Mouse (Mus musculus) liver, adult 2 months (tissue): ENCODE measurements around the gene Myo16. TPM values are rescaled to one million over a fixed set of nuclear protein-coding genes. Genes with fewer than 3 reads are reported as not detected.

ENCODE experiments used
- DNase-seq: peaks from one replicate; pipeline ENCODE4 v3.0.0-alpha.2; 2011; ENCODE audit warnings: low read depth, low spot score; ENCODE audit errors: extremely low read depth
- H3K27ac ChIP-seq: fragments of 200-500 bp; replicated peaks from 2 replicates; pipeline ENCODE4 v1.5.1; 2012; ENCODE audit warnings: low read depth, mild to moderate bottlenecking, control low read depth, inconsistent platforms, low read length; ENCODE audit not compliant: insufficient read depth
- H3K27me3 ChIP-seq: fragments of 200-500 bp; 2 replicates; pipeline ENCODE4 v1.6.1; 2012; ENCODE audit warnings: mild to moderate bottlenecking, moderate library complexity, low read length, inconsistent platforms; ENCODE audit not compliant: control insufficient read depth, insufficient read depth
- H3K36me3 ChIP-seq: fragments of 200-500 bp; 2 replicates; pipeline ENCODE4 v1.6.1; 2012; ENCODE audit warnings: low read length, inconsistent platforms; ENCODE audit not compliant: control insufficient read depth, insufficient read depth
- H3K4me1 ChIP-seq: fragments of 200-500 bp; 2 replicates; pipeline ENCODE4 v1.6.1; 2011; ENCODE audit warnings: low read length; ENCODE audit not compliant: control insufficient read depth, insufficient read depth
- H3K4me3 ChIP-seq: fragments of 200-500 bp; 2 replicates; pipeline ENCODE4 v1.5.1; 2011; ENCODE audit warnings: low read depth, mild to moderate bottlenecking, control low read depth, low read length, moderate library complexity; ENCODE audit not compliant: insufficient read depth
- H3K79me2 ChIP-seq: fragments of 200-500 bp; 2 replicates; pipeline ENCODE4 v1.6.1; 2012; ENCODE audit warnings: inconsistent platforms, mild to moderate bottlenecking, low read length, moderate library complexity; ENCODE audit not compliant: control insufficient read depth, insufficient read depth
- H3K9ac ChIP-seq: fragments of 200-500 bp; 2 replicates; pipeline ENCODE4 v1.6.1; 2012; ENCODE audit warnings: low read depth, mild to moderate bottlenecking, control low read depth, inconsistent platforms, low read length
- CTCF ChIP-seq: fragments of 200-500 bp; IDR thresholded peaks from 2 replicates; pipeline ENCODE4 v1.5.1; 2011; ENCODE audit warnings: low read depth, low read length, control low read depth
- POLR2A ChIP-seq: fragments of 200-500 bp; IDR thresholded peaks from 2 replicates; pipeline ENCODE4 v1.6.1; 2011; ENCODE audit warnings: low read length, control low read depth; ENCODE audit not compliant: insufficient read depth; ENCODE audit errors: extremely low read depth
- whole genome bisulfite sequencing: fragments of 180-500 bp; shearing (Covaris S2); methylation state at CpG from one replicate; pipeline ENCODE4 v1.1.7; 2018; 5-methylcytosine and 5-hydroxymethylcytosine counted together
- polyA plus RNA-seq: library from polyadenylated mRNA; depleted of rRNA; stranded (reverse); fragments of >200 nt; gene quantifications from 2 replicates; pipeline ENCODE4 v1.2.3, GENCODE M21; 2012
- total RNA-seq: library from RNA; depleted of rRNA; stranded (reverse); fragments of >200 nt; gene quantifications from 2 replicates; pipeline ENCODE4 v1.2.3, GENCODE M21; 2014

Gene Myo16
- total and polyA plus RNA-seq, 2 experiments: not detected

DNA sequence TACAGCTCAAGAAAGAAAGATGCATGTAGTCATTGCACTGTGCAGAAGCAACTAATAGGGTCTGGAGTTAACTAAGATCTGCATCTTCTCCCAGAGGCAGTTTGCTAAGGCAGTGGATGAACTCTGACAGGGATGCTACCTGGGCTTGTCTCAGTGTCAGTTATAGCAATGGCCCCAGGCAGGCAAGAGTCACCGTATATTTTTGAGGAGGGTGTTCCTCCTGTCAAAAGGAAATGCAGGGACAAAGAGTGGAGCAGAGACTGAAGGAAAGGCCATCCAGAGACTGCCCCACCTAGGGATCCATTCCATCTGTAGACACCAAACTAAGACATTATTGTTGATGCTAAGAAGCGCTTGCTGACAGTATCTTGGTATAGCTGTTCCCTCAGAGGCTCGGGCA is 7.4 kb downstream of the Myo16 start:
- Histone ChIP-seq H3K4me1 (no peaks in the 10 kb centered on the region), H3K9ac (no peak overlapping the region), H3K27ac (no peak overlapping the region), H3K27me3 (no peaks in the 10 kb centered on the region), H3K36me3 (no peaks in the 10 kb centered on the region), H3K4me3 (no peak overlapping the region), H3K79me2 (no peaks in the 10 kb centered on the region)
- 92% methylated on average over 3 of the region's 3 CpGs for WGBS
- no peak for TF ChIP-seq POLR2A
- no peak for TF ChIP-seq CTCF
- DNase-seq: no peak

DNA sequence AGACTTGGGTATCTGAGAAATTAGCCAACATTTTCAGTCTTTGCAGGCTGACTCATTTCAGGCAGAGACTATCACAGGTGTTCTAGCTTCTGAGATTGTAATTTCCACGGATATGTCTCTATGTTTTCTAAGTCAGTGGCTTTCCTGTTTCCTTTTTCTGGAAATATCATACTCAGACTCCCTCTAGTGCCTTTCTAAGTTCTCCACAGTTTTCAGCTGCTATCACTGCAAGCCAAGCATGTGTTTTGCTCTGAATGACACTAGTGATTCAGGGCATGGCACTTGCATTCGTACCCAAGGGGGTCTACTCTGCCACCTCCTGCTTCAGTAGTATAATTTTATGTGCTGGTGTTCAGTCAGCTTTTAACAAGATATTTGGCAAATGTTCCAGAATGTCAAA is 11.2 kb downstream of the Myo16 start:
- TF ChIP-seq POLR2A: no peak
- no peak for TF ChIP-seq CTCF
- H3K27ac ChIP-seq: no peak overlapping the region
- DNase-seq: no peak
- H3K79me2 ChIP-seq: no peaks in the 10 kb centered on the region
- H3K36me3 ChIP-seq: no peaks in the 10 kb centered on the region
- H3K9ac ChIP-seq: no peak overlapping the region
- H3K27me3 ChIP-seq: no peaks in the 10 kb centered on the region
- H3K4me1 ChIP-seq: no peaks in the 10 kb centered on the region
- WGBS: 57% methylated on average over 2 of the region's 2 CpGs
- no peak overlapping the region for H3K4me3 ChIP-seq

DNA sequence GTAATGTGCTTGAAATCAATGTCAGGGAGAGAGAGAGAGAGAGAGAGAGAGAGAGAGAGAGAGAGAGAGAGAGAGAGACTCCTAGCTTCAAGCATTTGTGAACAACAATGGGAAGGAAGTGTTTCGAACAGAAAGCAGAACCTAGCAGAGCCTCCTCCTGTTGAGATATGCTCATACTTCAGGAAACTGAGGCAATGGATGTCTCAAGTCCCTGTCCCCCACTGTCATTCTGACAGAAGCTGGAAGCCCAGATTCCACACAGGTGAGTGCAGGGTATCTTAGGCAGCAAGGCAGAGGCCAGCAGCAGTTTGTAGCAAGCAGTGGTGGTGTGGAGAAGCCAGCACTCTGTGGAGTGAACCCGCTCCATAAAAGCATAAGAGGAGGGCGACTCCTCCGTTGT is 14.6 kb downstream of the Myo16 start:
- WGBS: 79% methylated on average over 4 of the region's 4 CpGs
- H3K4me1 ChIP-seq: no peaks in the 10 kb centered on the region
- H3K4me3 ChIP-seq: no peak overlapping the region
- DNase-seq: no peak
- H3K27ac ChIP-seq: no peak overlapping the region
- H3K79me2 ChIP-seq: no peaks in the 10 kb centered on the region
- no peaks in the 10 kb centered on the region for H3K36me3 ChIP-seq
- H3K9ac ChIP-seq: no peak overlapping the region
- TF ChIP-seq POLR2A: no peak
- TF ChIP-seq CTCF: no peak
- no peaks in the 10 kb centered on the region for H3K27me3 ChIP-seq

DNA sequence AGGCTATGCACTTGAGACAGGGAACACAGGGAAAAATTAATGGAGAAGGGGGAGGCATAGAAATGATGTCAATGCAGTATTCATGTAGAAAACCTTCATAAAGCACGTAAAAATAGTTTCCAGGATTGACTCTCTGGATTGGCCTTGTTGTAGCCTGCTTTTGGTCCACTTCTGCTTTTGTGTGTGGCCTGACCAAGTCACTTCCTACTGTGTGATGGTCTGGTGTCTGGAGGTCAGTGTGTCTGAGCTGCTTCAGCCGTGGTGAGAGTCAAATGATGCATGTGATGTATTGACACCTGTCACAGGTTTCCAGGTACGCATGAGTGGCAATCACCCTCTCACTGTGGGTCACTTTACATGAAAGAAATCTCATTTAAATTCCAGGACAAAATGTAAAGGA is 16.2 kb downstream of the Myo16 start:
- WGBS: 69% methylated on average over 3 of the region's 3 CpGs

DNA sequence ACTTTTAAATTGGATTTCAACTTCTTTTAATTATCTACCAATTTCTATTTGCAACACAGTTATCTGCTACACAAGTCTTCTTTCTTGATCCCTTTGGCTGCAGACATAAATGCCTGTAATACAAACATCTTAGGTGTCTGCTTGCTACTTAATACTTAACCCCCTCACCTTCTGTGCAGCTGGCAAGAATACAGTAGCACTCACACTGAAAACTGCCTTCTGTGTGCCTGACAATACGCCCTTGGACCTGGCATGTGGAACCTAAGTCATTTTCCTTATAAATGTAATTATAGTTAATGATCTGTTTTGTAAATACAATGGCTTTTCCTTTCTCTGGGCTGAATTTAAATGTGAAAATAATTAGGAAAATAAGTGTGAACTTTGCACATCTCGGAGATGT is 17.6 kb downstream of the Myo16 start:
- Histone ChIP-seq H3K36me3 (no peaks in the 10 kb centered on the region), H3K27ac (no peak overlapping the region), H3K4me1 (no peaks in the 10 kb centered on the region), H3K79me2 (no peaks in the 10 kb centered on the region), H3K4me3 (no peak overlapping the region), H3K9ac (no peak overlapping the region), H3K27me3 (no peaks in the 10 kb centered on the region)
- DNase-seq: no peak
- WGBS: 80% methylated on average over 2 of the region's 2 CpGs
- TF ChIP-seq POLR2A: no peak
- TF ChIP-seq CTCF: no peak

More for the DNA sequence above, 16.2 kb downstream of the Myo16 start:
- Histone ChIP-seq H3K27me3 (no peaks in the 10 kb centered on the region), H3K4me1 (no peaks in the 10 kb centered on the region), H3K27ac (no peak overlapping the region), H3K9ac (no peak overlapping the region), H3K36me3 (no peaks in the 10 kb centered on the region), H3K79me2 (no peaks in the 10 kb centered on the region), H3K4me3 (no peak overlapping the region)
- DNase-seq: no peak
- no peak for TF ChIP-seq CTCF
- TF ChIP-seq POLR2A: no peak

DNA sequence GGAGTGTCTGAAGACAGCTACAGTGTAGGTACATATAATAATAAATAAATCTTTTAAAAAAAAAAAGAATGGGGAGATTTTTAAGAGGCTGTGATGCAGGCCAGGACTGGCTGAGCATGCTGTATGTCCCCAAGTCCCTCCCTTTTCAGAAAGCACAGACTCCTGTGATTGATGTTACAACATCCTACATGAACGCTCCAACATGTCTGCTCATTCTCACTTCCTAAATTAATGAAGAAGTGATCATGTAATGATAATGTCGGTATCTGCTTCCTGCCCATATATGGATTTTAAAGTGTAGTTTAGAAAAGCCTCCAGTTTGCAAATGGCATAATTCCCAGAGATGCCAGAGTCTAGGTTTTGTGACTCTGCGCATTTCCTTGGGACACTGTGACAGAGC is 18.6 kb downstream of the Myo16 start:
- Histone ChIP-seq H3K27me3 (no peaks in the 10 kb centered on the region), H3K27ac (no peak overlapping the region), H3K4me1 (no peaks in the 10 kb centered on the region), H3K79me2 (no peaks in the 10 kb centered on the region), H3K4me3 (no peak overlapping the region), H3K9ac (no peak overlapping the region), H3K36me3 (no peaks in the 10 kb centered on the region)
- no peak for DNase-seq
- TF ChIP-seq CTCF (no peak), POLR2A (no peak)
- 89% methylated on average over 3 of the region's 3 CpGs for WGBS
